Mouse (Mus musculus) embryonic fibroblast, embryonic 13.5 days (primary cell): ENCODE results near the gene Arid5a. TPM values are rescaled to one million over a fixed set of nuclear protein-coding genes. Genes with fewer than 3 reads are reported as not detected.

ENCODE experiments used
- H3K27ac ChIP-seq: 2 replicates; pipeline ENCODE4 v1.5.1; 2012; ENCODE audit warnings: low read length, control low read depth, inconsistent platforms; ENCODE audit not compliant: insufficient read depth
- H3K4me1 ChIP-seq: 2 replicates; pipeline ENCODE4 v1.6.1; 2011; ENCODE audit warnings: low read length; ENCODE audit not compliant: control insufficient read depth, insufficient read depth
- H3K4me3 ChIP-seq: 2 replicates; pipeline ENCODE4 v1.5.1; 2011; ENCODE audit warnings: mild to moderate bottlenecking, control low read depth, low read length; ENCODE audit not compliant: insufficient read depth
- CTCF ChIP-seq: IDR thresholded peaks from 2 replicates; pipeline ENCODE4 v1.5.1; 2011; ENCODE audit warnings: mild to moderate bottlenecking, control low read depth, low read length, moderate library complexity, borderline replicate concordance; ENCODE audit not compliant: insufficient read depth
- POLR2A ChIP-seq: IDR thresholded peaks from 2 replicates; pipeline ENCODE4 v1.6.1; 2011; ENCODE audit warnings: low read depth, mild to moderate bottlenecking, control low read depth, low read length, moderate library complexity
- polyA plus RNA-seq: library from polyadenylated mRNA; stranded (reverse); fragments of >200 nt; gene quantifications from 2 replicates; pipeline ENCODE4 v1.2.4, GENCODE M21; 2011; ENCODE audit warnings: low read depth; ENCODE audit not compliant: missing spikeins, insufficient read length

Arid5a gene
- polyA plus RNA-seq, result 7.6 and 13.8 TPM in 2 replicates

DNA sequence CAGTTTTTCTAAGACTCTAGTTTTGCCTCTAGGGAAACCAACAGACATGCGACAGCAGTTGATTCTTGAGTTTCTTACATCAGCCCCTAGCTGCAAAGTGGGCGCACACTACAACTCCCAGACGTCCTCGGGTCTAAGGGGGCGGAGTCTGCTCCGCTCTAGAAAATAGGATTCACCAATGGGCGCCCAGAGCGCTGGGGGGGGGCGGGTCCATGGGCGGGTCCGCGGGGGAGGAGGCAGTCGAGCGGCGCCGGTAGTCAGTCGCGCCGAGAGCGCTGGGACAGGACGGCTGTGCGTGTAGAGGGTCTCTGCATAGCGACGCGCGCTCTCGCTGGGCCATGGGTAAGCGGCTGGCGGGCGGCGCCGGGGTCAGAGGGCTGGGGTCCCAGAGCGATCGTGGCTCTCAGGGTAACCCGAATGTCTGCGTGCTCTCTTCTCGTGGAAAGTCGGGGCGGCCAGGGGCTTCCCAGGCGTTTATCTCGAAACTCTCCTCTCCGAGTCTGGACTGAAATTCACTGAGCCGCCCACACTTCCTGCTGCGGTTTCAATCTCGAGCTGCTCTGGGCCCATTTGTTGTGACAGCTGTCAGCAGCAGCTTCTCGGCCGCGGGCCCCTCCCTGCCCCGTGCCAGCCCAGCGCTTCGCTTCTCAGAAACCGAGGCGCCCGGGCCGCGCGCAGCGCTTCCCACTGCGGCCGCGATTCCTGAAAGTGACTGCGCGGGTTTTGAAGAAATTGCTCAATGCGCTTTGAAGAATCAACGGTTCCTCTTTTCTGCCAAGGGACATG is at the start of gene Arid5a:
Gene Arid5a, plus strand, starts transcription at position 239 of the 786 bp plus-strand sequence.
- Histone ChIP-seq H3K4me3 (peak within 1 kb of the TSS; percentile 66), H3K4me1 (peaks cover 10% of the 10 kb centered on the region), H3K27ac (peak within 1 kb of the TSS; percentile 67)
- peak; percentile 100 for TF ChIP-seq POLR2A
- no peak for TF ChIP-seq CTCF

DNA sequence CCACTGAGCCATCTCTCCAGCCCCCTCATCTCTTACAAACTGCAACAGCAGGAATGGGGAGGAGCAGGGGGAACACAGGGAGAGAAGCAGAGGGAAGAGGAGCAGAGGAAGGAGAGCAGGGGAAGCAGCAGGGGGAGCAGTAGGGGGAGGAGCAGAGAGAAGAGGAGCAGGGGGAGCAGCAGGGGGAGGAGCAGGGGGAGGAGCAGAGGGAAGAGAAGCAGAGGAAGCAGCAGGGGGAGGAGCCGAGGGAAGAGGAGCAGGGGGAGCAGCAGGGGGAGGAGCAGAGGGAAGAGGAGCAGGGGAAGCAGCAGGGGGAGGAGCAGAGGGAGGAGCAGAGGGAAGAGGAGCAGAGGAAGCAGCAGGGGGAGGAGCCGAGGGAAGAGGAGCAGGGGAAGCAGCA is 48.9 kb upstream of the Arid5a start:
- H3K4me1 ChIP-seq, result no peaks in the 10 kb centered on the region
- H3K4me3 ChIP-seq, result no peak overlapping the region
- no peak for TF ChIP-seq CTCF
- no peak for TF ChIP-seq POLR2A
- H3K27ac ChIP-seq, result no peak overlapping the region

DNA sequence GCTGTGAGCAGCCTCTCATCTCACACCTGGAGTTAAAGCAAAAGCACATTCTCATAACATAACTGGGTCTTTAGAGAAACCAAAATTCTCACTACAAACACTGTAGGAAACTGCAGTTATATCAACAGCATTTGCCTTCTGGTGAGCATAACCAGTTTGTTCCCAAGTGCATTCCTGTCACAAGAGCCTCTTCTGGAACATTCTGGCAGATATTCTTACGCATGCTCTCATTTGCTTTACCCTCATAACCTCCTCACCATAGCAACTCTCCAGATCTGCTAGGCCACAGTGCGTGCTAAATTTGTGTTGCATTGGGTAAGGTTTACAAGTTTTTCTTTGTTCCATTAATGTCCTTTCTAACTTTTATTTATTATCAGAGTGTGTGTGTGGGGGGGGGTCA is 48.3 kb upstream of the Arid5a start:
- Histone ChIP-seq H3K4me3 (no peak overlapping the region), H3K4me1 (0 out of 2 replicates have a peak, but pooled peaks cover 2% of the 10 kb centered on the region), H3K27ac (no peak overlapping the region)

DNA sequence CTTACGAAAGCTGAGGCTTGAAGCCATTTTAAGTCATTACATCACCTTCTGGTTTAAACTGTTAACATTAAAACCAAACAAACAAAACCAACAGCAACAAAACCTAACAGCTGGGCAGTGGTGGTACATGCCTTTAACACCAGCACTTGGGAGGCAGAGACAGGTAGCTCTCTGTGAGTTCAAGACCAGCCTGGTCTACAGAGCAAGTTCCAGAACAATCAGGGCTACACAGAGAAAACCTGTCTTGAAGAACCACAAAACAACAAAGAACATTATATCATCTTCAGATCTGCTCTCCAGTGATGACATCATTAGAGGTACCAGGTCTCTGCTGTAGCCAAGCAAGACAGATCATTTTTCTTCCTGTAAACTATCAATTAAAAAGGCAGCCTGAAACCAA is 47.1 kb upstream of the Arid5a start:
- 0 out of 2 replicates have a peak, but pooled peaks cover 2% of the 10 kb centered on the region for H3K4me1 ChIP-seq
- no peak for TF ChIP-seq CTCF
- no peak for TF ChIP-seq POLR2A

More for the DNA sequence above, 48.3 kb upstream of the Arid5a start:
- TF ChIP-seq POLR2A, result no peak
- TF ChIP-seq CTCF, result no peak

DNA sequence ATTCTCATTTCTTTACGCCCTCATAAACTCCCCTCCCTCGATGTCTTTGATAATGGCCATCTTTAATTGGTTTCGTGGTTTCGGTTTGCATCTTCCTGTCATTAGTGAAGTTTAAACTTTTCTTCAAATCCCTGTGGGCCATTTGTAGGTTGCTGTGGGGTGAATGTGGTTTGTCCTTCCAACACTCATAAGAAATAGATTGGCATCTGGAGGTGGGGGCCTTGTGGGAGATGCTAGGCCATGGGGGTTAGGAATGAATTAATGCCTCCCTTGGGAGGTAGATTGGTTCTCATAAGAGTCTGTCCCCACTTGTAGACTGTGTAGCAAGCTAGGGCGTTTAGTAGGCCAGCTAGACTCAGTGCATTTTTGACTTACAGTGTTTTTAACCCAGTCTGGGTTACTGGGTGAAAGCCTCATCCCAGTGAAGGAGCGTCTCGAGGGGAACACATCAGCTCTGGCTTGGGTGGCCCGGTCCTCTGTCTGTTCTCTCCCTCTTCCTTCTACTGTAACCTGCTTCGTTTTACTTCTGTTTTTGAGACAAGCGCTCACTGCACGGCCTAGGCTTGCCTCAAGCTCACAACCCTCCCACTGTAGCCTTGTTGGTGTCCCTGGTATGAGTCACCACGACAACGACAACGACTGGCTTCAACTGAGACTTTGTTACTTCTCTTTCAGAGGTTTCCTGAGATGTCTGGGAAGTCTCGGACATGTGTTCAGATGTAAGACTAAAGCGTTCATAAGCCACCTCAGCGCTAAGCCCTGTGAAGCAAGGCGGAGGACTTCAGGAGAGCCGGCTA is 45.6 kb upstream of the Arid5a start:
- TF ChIP-seq POLR2A (no peak), CTCF (no peak)
- Histone ChIP-seq H3K4me1 (0 out of 2 replicates have a peak, but pooled peaks cover 2% of the 10 kb centered on the region), H3K4me3 (no peak overlapping the region), H3K27ac (no peak overlapping the region)

More for the DNA sequence above, 47.1 kb upstream of the Arid5a start:
- no peak overlapping the region for H3K27ac ChIP-seq
- no peak overlapping the region for H3K4me3 ChIP-seq

DNA sequence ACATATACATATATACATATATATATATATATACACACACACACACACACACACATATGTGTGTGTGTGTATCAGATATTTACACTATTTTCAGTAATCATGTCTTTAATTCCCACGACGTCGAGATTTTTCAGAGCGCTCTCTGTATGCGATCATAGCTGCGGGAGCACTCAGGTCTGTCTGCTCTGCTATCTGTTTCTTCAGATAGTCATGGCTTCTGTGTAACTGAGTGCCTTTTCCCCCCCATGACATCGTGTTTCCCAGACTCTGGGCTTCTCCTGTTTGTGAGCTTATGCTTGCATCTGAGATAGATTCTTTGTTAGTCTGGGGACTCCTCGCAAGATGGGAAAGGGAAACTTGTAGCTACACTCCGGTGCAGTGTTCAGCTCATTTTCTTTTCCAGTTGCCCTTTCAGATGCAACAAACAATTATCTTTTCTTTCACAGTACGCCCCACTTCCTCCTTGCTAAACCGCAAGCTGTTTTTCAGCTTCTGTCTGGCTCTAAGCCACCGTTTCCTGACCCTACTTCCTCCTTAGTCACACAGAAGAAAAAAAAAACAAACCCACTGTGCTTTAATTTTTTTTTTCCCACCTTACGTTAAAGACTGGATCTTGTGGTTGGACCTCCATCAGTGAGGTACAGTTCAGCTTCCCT is 43.6 kb upstream of the Arid5a start:
- TF ChIP-seq POLR2A (no peak), CTCF (no peak)
- Histone ChIP-seq H3K4me1 (0 out of 2 replicates have a peak, but pooled peaks cover 2% of the 10 kb centered on the region), H3K27ac (no peak overlapping the region), H3K4me3 (no peak overlapping the region)

DNA sequence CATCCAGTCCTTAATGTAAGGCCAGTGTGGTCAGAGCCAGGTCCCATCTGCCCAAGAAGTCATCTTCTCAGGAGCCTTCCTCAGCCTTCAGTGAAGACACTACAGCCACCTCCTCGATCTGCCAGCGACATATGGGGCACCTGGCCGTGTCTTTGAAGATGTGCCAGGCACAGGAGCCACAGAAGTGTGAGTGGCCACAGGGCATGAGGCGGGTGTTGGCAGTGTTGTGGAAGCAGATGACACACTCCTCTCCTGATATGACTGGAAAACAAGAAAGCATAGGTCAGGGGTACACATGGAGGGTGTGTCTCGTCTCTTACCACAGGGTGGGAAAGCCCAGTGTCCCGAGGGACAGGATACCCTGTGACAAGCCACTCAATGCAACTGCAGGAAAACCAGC is 41.2 kb upstream of the Arid5a start:
- H3K4me3 ChIP-seq, result no peak overlapping the region
- H3K27ac ChIP-seq, result no peak overlapping the region
- H3K4me1 ChIP-seq, result 0 out of 2 replicates have a peak, but pooled peaks cover 2% of the 10 kb centered on the region
- no peak for TF ChIP-seq POLR2A
- no peak for TF ChIP-seq CTCF

DNA sequence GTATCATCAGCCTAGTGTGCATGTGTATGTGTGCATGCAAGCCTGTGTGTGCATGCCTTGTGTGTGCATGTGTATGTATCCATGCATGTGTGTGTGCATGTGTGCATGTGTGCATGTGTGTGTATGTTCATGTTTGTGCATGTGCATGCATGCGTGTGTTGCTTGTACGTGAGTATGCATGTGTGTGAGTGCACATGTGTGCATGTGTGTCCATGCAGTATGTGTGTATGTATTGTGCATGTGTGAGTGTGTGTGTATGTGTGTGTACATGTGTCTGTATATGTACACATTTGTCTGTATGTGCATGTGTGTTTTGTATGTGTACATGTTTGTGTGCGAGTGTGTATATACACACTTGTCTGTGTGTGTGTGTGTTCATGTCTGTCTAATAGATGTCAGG is 39.9 kb upstream of the Arid5a start:
- Histone ChIP-seq H3K4me3 (no peak overlapping the region), H3K27ac (no peak overlapping the region), H3K4me1 (0 out of 2 replicates have a peak, but pooled peaks cover 2% of the 10 kb centered on the region)
- no peak; the same call in 1 of the 2 replicates for TF ChIP-seq CTCF
- no peak for TF ChIP-seq POLR2A

DNA sequence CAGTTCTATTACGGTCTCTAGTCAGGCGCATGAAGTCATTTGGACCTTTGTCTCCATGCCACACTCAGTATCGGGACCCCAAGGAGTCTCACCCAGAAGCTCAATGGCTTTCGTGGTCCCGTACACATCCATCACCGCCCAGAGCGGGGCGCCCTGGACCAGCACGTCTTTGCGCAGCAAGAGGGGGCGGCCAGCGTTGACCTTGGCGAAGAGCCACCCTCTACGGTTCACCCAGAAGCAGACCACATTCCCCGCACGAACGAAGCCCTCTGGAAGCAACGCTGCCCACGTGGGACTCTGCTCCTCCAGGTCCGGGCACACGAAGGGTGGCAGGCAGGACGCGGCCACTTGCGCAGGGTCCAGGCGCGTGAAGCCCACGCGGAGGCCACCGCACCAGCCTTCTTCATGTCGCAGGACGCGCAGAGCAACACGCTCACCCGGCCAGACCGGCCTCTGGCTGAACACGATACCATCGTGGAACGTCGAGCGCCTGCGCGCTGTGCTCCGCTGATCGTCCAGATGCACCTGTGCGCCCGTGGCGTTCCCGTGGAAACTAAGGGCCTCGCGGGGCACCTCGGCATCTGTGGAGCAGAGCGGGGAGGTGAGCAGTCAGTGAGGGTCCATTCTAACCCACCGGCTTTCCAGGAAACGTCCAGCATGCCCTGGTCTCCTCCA is 38.3 kb upstream of the Arid5a start:
- Histone ChIP-seq H3K4me3 (no peak overlapping the region), H3K27ac (no peak overlapping the region), H3K4me1 (no peaks in the 10 kb centered on the region; the same call in 1 of the 2 replicates)
- TF ChIP-seq POLR2A (no peak), CTCF (no peak)
